Mouse (Mus musculus) liver, embryonic 16.5 days (tissue): Measurements from ENCODE around the gene Etv5. TPM values are rescaled to one million over a fixed set of nuclear protein-coding genes. Genes with fewer than 3 reads are reported as not detected.

Source experiments
- ATAC-seq: fragments of 200-750 bp; cut with Nextera tagmentation; 2 replicates; pipeline ENCODE4 v1.8.0; 2017; ENCODE audit warnings: low read depth, mild to moderate bottlenecking, moderate number of reproducible peaks, moderate library complexity
- H3K27ac ChIP-seq: fragments of 300-500 bp; sonication (generic); 2 replicates; pipeline ENCODE4 v1.5.1; 2014; ENCODE audit warnings: mild to moderate bottlenecking, low read length
- H3K27me3 ChIP-seq: fragments of 300-500 bp; sonication (generic); 2 replicates; pipeline ENCODE4 v1.6.1; 2014; ENCODE audit warnings: low read depth, low read length, mixed read lengths; ENCODE audit not compliant: control insufficient read depth, insufficient read depth
- H3K36me3 ChIP-seq: fragments of 300-500 bp; sonication (generic); 2 replicates; pipeline ENCODE4 v1.6.1; 2014; ENCODE audit warnings: mild to moderate bottlenecking; ENCODE audit not compliant: control insufficient read depth, insufficient read depth
- H3K4me1 ChIP-seq: fragments of 300-500 bp; sonication (generic); 2 replicates; pipeline ENCODE4 v1.6.1; 2014; ENCODE audit warnings: low read depth, low read length, mixed read lengths; ENCODE audit not compliant: control insufficient read depth
- H3K4me2 ChIP-seq: fragments of 300-500 bp; sonication (generic); 2 replicates; pipeline ENCODE4 v1.6.1; 2014; ENCODE audit warnings: low read depth, low read length, mixed read lengths
- H3K4me3 ChIP-seq: fragments of 300-500 bp; sonication (generic); 2 replicates; pipeline ENCODE4 v1.5.1; 2014; ENCODE audit warnings: low read depth, mild to moderate bottlenecking, low read length
- H3K9ac ChIP-seq: fragments of 300-500 bp; sonication (generic); 2 replicates; pipeline ENCODE4 v1.6.1; 2014; ENCODE audit warnings: low read depth, low read length
- H3K9me3 ChIP-seq: fragments of 300-500 bp; sonication (generic); replicated peaks from 2 replicates; pipeline ENCODE4 v1.6.1; 2016; ENCODE audit warnings: low read length; ENCODE audit not compliant: control insufficient read depth
- WGBS: fragments of 180-500 bp; shearing (Covaris S2); extraction: QIAGEN DNeasy Blood & Tissue Kit; methylation state at CpG from one replicate; pipeline ENCODE4 v1.1.7; 2014; ENCODE audit not compliant: insufficient replicate concordance; 5-methylcytosine and 5-hydroxymethylcytosine counted together
- polyA plus RNA-seq: library from polyadenylated mRNA; unstranded; fragments of >200 nt; fragmentation: Nextera tagmentation; extraction: Ambion mirVana; gene quantifications from 2 replicates; pipeline ENCODE4 v1.2.1, GENCODE M21; 2015

Etv5 gene
- polyA plus RNA-seq, 1 experiment from 2014 or later = 3.8 TPM

DNA sequence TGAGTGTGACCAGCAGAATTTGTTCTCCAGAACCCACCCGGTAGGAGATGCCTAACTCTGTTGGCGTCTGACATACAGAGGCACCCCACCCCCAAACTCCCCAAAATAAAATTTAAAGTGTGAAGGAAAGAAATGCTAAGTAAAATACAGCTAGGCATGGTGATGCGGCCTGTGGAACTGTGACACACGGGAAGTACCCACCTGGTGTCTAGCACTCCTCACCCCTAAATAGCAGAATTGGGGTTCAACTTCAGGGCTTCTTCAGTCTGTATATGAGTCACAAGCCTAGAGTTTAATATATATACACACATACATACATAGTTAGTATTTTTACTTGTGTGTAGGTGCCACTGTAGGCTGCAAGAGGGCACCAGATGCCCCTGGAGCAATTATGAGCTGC lies 32.8 kb downstream of the Etv5 start:
- no peaks in the 10 kb centered on the region for H3K27me3 ChIP-seq
- no peak overlapping the region for H3K27ac ChIP-seq
- no peak overlapping the region for H3K4me2 ChIP-seq
- no peak for ATAC-seq
- no peak overlapping the region for H3K9ac ChIP-seq
- H3K9me3 ChIP-seq = no peaks in the 10 kb centered on the region
- H3K4me3 ChIP-seq = no peak overlapping the region
- H3K4me1 ChIP-seq = no peaks in the 10 kb centered on the region
- WGBS = 81% methylated on average over 4 of the region's 4 CpGs
- H3K36me3 ChIP-seq = no peaks in the 10 kb centered on the region

DNA sequence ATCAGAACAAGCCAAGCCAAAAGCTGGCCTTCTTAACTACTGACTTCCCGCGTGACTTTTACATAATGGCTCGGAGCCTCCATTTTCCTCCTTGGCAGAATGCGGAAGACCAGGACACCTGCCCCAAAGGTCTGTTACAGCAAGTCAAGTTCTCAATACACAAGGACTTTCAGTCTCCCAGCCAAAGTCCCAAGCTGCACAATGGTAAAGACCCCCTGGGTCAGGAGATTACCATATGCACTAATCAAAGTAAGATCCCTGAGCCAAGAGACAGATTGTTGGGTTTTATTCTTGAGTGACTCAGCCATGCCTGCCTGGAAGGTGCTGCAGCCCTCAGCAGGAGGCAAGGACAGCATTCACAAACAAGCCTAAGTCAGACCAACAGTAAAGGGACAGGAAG lies 33.5 kb downstream of the Etv5 start:
- no peak overlapping the region for H3K27ac ChIP-seq
- no peak overlapping the region for H3K4me2 ChIP-seq
- H3K27me3 ChIP-seq = no peaks in the 10 kb centered on the region
- no peaks in the 10 kb centered on the region for H3K36me3 ChIP-seq
- ATAC-seq = no peak
- no peak overlapping the region for H3K9ac ChIP-seq
- no peak overlapping the region for H3K4me3 ChIP-seq
- no peaks in the 10 kb centered on the region for H3K9me3 ChIP-seq
- no peaks in the 10 kb centered on the region for H3K4me1 ChIP-seq
- 80% methylated on average over 4 of the region's 4 CpGs for WGBS

DNA sequence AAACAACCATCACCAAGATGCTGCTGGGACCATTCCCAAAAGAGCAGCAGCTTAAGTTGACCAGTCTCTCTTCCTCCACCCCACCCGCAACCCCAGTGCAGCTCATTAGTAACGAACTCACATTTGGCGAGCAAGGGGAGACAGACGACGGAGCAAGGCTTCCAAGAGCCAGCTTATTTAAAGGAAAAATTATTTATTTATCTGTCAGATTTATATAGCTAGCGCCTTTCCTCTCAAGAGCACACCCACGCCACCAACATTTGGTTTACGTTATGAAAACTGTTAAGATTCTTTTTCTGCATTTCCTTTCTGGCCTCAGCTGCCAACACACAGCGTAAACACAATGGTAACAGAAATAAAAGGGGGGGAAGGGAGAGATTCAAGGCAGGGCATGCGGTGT lies 34.0 kb downstream of the Etv5 start:
- Histone ChIP-seq H3K9ac (no peak overlapping the region), H3K36me3 (no peaks in the 10 kb centered on the region), H3K27me3 (no peaks in the 10 kb centered on the region), H3K4me1 (no peaks in the 10 kb centered on the region), H3K4me2 (no peak overlapping the region), H3K4me3 (no peak overlapping the region), H3K27ac (no peak overlapping the region), H3K9me3 (no peaks in the 10 kb centered on the region)
- 79% methylated on average over 10 of the region's 10 CpGs for WGBS
- ATAC-seq = no peak

DNA sequence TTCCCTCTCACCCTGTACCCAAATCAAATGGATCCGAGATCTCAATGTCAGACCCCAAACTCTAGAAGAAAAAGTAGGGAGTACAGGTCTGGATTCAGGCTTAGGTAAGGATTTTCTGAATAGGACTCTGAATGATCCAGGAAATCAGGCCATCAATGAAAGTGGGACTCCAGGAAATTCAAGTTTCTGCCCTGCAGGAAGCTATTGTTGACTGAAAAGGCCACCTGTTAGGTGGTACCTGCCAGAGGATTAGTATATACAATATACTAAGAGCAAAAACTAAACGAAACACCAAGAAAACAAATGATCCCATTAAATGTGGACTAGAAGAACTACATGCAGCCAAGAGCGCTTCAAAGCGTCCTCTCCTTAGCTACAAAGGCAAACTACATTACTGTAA lies 35.8 kb downstream of the Etv5 start:
- H3K4me1 ChIP-seq = no peaks in the 10 kb centered on the region
- no peaks in the 10 kb centered on the region for H3K27me3 ChIP-seq
- H3K36me3 ChIP-seq = no peaks in the 10 kb centered on the region
- no peak overlapping the region for H3K9ac ChIP-seq
- 77% methylated on average over 4 of the region's 4 CpGs for WGBS
- ATAC-seq = no peak
- no peak overlapping the region for H3K4me2 ChIP-seq
- no peak overlapping the region for H3K4me3 ChIP-seq
- no peaks in the 10 kb centered on the region for H3K9me3 ChIP-seq
- no peak overlapping the region for H3K27ac ChIP-seq

DNA sequence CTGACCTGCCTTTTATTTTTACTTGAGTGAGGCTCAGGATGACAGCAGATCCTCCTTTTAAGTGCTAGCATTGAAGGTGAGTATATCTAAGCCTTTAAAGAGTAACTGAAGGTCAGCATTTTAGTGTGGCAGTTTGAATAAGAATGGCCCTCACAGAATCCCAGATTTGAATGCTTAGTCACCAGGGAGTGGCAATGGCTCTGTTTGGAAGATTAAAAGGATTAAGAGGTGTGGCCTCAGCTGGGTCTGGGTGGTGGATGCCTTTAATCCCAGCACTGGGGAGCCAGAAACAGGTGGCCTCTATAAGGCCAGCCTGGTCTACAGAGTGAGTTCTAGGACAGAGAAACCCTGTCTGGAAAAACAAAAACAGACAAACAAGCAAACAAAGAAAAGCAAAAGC lies 36.9 kb downstream of the Etv5 start:
- no peaks in the 10 kb centered on the region for H3K27me3 ChIP-seq
- no peaks in the 10 kb centered on the region for H3K36me3 ChIP-seq
- no peaks in the 10 kb centered on the region for H3K4me1 ChIP-seq
- H3K4me3 ChIP-seq = no peak overlapping the region
- H3K4me2 ChIP-seq = no peak overlapping the region
- no peak for ATAC-seq
- no peak overlapping the region for H3K27ac ChIP-seq
- no peak overlapping the region for H3K9ac ChIP-seq
- H3K9me3 ChIP-seq = no peaks in the 10 kb centered on the region

DNA sequence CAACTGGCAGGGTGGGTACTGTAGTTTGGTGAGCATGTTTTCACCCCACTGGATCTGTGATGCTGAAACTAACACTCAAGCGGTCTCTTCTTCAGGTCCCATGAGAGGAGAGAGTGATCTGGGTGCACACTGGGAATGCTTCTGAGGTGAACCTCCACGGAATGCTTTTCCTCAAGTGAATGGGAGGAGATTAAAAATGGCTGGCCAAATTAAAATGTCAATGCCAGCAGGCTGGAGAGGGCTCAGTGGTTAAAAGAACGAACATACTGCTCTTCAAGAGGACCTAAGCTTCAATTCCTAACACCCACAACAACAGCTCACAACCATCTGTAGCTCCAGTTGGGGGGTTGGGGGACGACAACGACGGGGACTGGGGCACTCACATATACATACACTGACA lies 39.3 kb downstream of the Etv5 start:
- H3K4me3 ChIP-seq = no peak overlapping the region
- no peaks in the 10 kb centered on the region for H3K27me3 ChIP-seq
- 65% methylated on average over 6 of the region's 6 CpGs for WGBS
- no peaks in the 10 kb centered on the region for H3K9me3 ChIP-seq
- no peaks in the 10 kb centered on the region for H3K4me1 ChIP-seq
- H3K27ac ChIP-seq = no peak overlapping the region
- H3K9ac ChIP-seq = no peak overlapping the region
- no peaks in the 10 kb centered on the region for H3K36me3 ChIP-seq
- no peak overlapping the region for H3K4me2 ChIP-seq
- ATAC-seq = no peak

DNA sequence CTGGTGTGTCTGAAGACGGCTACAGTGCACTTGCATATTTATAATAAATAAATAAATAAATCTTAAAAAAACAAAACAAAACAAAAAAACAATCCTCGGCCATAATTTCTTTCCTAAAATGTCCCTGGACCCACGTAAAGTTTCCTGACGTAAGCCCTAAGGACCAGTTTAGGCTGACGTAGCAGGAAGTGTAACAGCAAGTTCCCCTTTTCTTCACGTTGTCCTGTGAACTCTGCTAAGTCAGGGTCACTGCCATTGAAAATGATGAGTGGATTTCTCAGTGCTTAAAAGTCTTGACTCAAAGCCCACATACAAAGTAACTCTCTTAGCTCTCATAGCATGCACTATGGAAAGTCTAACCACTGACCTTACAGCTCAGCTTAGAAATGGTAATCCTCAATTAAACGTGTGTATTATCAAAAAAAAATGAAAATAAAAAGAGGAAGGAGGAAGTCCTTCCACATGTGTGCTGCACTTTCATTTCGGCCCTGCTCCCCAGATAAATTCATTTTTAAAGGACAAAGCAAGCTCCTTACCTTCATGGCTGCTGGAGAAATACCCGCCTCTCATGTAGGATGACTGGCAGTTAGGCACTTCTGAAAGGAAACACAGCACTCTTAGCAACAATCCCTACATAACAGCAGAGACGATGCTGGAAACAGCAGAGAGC lies 40.6 kb downstream of the Etv5 start:
- H3K27ac ChIP-seq = no peak overlapping the region
- H3K36me3 ChIP-seq = no peaks in the 10 kb centered on the region
- no peak overlapping the region for H3K4me2 ChIP-seq
- no peaks in the 10 kb centered on the region for H3K9me3 ChIP-seq
- ATAC-seq = no peak
- 44% methylated on average over 10 of the region's 10 CpGs for WGBS
- no peak overlapping the region for H3K4me3 ChIP-seq
- no peaks in the 10 kb centered on the region for H3K27me3 ChIP-seq
- H3K4me1 ChIP-seq = no peaks in the 10 kb centered on the region
- no peak overlapping the region for H3K9ac ChIP-seq

DNA sequence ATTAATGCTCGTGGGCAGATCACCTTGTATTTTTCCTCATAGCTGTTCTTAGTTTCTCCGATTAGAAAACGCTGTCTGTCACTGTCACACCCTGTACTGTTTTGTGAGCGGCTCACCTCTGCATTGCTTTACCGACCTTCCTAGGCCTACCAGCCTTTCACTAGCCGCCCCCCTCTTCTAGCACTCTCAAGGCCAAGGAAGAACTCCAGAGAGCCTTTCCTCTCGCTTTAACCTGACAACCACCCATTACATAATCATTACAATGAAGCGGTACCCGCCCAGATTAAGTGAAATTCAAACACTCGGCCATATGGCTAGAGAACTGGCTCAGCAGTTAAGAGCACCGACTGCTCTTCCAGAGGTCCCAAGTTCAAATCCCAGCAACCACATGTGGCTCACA lies 41.2 kb downstream of the Etv5 start:
- WGBS = 73% methylated on average over 11 of the region's 11 CpGs
- H3K4me1 ChIP-seq = no peaks in the 10 kb centered on the region
- ATAC-seq = no peak
- H3K4me3 ChIP-seq = no peak overlapping the region
- no peak overlapping the region for H3K4me2 ChIP-seq
- no peaks in the 10 kb centered on the region for H3K36me3 ChIP-seq
- no peaks in the 10 kb centered on the region for H3K27me3 ChIP-seq
- no peaks in the 10 kb centered on the region for H3K9me3 ChIP-seq
- no peak overlapping the region for H3K27ac ChIP-seq
- no peak overlapping the region for H3K9ac ChIP-seq

DNA sequence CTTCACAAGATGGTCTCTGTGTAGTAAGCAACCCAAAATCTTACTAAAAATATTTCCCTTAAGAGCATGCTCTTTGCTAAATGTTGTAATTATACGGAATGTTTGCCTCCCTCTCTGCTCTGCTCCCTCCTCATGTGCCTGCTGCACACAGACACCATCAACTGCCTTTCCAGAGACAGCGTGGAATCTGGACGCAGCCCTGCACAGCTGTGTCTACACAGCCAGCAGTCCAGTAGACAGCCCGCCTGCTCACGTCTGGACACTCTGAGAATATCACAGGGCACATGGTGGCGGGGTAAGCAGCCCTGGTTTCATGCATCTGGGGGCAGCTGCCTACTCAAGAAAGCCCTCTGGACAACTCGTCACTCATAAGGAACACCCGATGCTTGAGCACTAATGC lies 43.1 kb downstream of the Etv5 start:
- 72% methylated on average over 8 of the region's 8 CpGs for WGBS
- H3K27ac ChIP-seq = no peak overlapping the region
- H3K27me3 ChIP-seq = no peaks in the 10 kb centered on the region
- H3K9me3 ChIP-seq = no peaks in the 10 kb centered on the region
- no peaks in the 10 kb centered on the region for H3K4me1 ChIP-seq
- H3K9ac ChIP-seq = no peak overlapping the region
- no peak overlapping the region for H3K4me2 ChIP-seq
- no peak overlapping the region for H3K4me3 ChIP-seq
- no peaks in the 10 kb centered on the region for H3K36me3 ChIP-seq
- no peak for ATAC-seq
